Mouse (Mus musculus) NIH3T3 (cell line): ENCODE measurements around the gene Ccl9.
"Not testable (repeated sequence)": the region's sequence is repeated elsewhere in the genome, so short reads cannot be mapped to it uniquely, and the experiment has no call there.

Source experiments
- DNase-seq: peaks from one replicate; pipeline ENCODE4 v3.0.0-alpha.2; 2012; ENCODE audit warnings: low read depth

Ccl9 gene

GRCm38 (mm10) chr11:83580699-83581232 lies 2.3 kb upstream of the Ccl9 start:
- peak; percentile 78 for DNase-seq

- DNase-seq, result no peak
Measured at GRCm38 (mm10) chr11:83578999-83579398, 563 bp upstream of the Ccl9 start.

DNA sequence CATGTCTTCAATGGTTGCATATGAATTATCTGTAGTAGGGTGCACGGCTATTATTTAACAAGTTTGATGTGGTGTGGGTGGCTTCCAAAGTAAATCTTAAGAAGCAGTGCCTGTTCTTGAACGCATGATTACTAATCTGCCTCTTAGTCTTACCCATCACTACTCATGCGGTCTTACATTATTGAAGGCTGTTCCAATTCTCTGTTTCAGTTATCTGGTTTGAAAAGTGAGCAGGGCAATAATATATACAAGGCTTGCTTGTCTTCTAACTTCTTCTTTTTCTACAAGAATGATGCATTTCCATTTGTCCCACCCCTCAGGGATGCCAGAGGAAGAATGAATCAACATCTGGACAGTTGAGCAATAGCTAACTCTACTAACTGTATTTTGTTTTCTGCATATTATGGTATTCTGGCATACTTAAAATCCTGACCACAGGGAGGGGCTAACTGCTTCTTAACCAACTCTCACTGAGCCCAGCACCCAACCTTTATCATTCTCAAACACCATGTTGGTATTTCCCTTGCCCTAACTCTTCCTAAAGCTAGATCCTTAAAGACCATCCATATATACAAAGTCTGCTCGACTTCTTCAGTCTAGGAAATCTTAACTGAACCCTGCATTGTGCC lies 1.4 kb downstream of the Ccl9 start:
- peak; percentile 90 for DNase-seq

DNA sequence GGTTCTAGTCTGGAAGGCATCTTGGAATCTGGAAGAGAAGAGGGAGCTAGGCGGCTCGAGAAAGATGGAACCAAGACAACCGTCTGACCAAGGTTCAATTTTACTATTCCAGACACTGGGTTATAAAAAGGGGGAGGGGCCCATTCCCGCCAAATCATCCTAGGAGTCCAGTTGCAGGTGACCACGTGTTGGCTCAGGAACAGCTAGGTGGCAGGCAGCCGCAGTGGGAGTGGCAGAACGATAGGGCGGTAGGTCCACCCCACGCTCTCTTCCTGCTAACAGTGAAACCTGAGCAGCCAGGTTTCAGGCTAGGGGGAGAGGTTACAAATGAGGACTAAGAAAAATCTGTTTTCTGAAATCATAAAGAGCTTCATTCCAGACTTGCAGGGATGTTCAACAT lies 5.6 kb downstream of the Ccl9 start:
- no peak for DNase-seq

DNA sequence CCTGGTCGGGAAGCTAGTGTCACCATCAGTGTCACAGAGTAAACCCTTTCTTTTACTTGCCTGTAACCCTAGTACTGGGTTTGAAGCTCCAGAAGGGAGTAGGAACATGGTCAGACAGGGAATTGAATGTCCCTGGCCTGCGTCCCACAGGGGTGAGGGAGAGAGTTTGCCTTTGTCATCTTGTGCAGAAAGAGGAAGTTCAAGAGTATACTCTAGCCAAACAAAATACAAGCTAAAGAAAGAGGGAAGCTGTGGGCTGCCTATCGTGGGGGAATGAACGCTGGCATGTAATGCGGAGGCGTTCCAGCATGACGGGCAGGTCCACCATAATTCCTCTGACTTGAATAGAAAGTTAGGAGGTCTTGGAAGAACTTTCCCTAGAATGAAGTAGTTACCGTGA lies 6.2 kb downstream of the Ccl9 start:
- DNase-seq, result no peak

- no peak for DNase-seq
Measured at GRCm38 (mm10) chr11:83570189-83570588, 8.2 kb downstream of the Ccl9 start.

DNA sequence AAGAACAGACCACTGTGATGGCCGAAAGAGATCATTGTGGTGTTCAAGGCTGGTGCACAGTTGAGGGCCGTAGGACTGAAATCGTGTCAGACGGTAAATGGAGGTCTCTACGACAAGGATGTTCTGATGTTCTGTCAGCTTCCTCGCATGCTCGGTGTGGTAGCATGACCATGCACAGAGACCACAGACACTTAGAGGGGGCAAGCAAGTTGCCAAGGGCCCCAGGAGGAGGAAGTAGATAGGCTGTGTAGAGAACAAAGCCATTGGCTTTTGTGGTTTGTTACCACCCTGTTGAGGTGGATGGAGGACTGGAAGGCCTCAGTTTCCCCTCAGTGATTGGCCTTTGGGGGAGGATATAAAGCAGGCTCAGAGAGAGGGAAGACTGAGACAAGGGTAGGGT lies 9.2 kb downstream of the Ccl9 start:
- no peak for DNase-seq

- no peak for DNase-seq
Measured at GRCm38 (mm10) chr11:83568786-83569185, 9.7 kb downstream of the Ccl9 start.

GRCm38 (mm10) chr11:83568061-83568460 lies 10.4 kb downstream of the Ccl9 start:
- no peak for DNase-seq

- DNase-seq, result no peak
Measured at GRCm38 (mm10) chr11:83567311-83567710, 11.1 kb downstream of the Ccl9 start.

- no peak for DNase-seq
Measured at GRCm38 (mm10) chr11:83566617-83567016, 11.8 kb downstream of the Ccl9 start.

DNA sequence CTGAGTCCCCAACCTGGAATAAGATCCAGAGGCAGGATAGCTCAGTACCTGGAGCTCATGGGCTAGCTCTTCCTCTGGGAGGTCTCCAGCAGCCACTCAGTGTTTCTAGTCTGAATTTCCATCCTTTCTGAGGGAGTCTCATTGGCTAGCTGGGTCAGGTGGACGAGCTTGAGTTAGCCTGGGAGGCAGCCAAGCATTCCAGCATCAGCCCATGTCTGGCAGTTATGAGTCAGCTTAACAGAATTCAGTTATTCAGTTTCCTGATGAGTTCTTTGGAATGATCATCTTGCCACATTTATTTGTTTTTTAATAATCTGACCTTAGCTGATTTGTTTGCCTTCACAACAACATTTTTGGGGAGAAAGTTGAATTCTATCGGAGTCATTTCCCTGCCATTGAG lies 14.7 kb downstream of the Ccl9 start:
- DNase-seq, result peak; percentile 97

DNA sequence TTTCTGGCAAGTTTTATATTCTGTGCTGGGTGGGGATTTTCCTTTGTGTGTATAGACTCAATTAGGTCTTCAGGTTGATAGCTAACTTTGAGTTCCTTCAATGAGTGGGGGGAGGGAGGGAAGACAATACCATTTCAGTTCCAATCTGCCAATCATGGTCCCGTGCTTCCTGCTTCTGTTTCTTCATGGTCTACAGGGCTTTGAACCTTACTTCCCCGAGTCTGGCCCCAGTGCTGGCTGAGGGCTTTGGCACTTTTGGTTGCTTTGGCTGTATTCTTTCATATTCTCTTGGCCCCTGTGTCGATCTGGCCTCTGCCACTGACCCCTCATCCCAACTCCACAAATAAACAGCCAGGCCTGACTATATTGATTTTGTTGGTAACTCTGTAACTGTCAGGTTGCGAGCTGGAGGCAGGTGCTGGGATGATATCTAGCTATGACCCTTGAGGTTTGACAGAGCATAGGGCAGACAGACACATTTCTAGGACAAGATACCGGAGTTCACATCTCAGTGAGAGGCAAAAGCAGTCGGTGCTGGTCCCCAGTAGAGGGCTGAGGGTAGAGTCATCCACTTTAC lies 16.0 kb downstream of the Ccl9 start:
- DNase-seq, result no peak

- no peak for DNase-seq
Measured at GRCm38 (mm10) chr11:83560405-83560804, 18.0 kb downstream of the Ccl9 start.

GRCm38 (mm10) chr11:83557074-83557473 lies 21.4 kb downstream of the Ccl9 start:
- no peak for DNase-seq

GRCm38 (mm10) chr11:83556085-83556781 lies 22.2 kb downstream of the Ccl9 start:
- DNase-seq, result peak; percentile 94

GRCm38 (mm10) chr11:83551668-83552067 lies 26.8 kb downstream of the Ccl9 start:
- no peak for DNase-seq

DNA sequence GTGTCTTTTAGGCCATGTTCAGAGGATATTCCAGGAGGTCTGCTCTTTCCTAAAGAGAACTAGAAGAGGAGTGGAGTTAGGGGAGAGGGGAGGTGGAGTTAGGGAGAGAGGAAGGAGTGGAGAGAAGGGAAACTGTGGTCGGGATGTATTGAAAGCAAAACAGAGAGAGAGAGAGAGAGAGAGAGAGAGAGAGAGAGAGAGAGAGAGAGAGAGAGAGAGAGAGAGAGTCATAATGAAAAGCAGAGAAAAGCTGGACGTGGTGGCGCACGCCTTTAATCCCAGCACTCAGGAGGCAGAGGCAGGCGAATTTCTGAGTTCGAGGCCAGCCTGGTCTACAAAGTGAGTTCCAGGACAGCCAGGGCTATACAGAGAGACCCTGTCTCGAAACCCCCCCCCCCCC lies 27.4 kb downstream of the Ccl9 start:
- DNase-seq, result not testable (repeated sequence)

- no peak for DNase-seq
Measured at GRCm38 (mm10) chr11:83550186-83550632, 28.2 kb downstream of the Ccl9 start.

DNA sequence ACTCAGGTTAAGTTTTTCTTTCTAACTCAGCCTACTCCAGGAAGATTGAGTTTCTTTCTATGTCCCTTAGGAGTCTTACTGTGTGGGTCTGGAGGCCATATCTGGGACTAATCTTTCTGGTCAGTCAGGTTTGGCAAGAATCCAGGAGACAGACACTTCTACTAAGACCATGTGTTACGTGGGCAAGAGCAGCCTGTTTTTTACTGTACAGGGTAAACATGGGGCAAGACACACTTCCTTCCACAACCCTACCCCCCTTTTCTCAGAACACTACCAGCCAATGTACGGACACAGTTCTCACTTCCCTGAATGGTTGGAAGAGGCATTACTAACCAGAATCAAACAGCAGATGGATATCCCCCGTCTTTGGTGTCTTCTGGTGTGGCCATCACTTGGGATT lies 34.2 kb downstream of the Ccl9 start:
- DNase-seq, result peak; percentile 61

- DNase-seq, result no peak
Measured at GRCm38 (mm10) chr11:83541415-83541814, 37.0 kb downstream of the Ccl9 start.

GRCm38 (mm10) chr11:83540931-83541330 lies 37.5 kb downstream of the Ccl9 start:
- peak; percentile 36 for DNase-seq

DNA sequence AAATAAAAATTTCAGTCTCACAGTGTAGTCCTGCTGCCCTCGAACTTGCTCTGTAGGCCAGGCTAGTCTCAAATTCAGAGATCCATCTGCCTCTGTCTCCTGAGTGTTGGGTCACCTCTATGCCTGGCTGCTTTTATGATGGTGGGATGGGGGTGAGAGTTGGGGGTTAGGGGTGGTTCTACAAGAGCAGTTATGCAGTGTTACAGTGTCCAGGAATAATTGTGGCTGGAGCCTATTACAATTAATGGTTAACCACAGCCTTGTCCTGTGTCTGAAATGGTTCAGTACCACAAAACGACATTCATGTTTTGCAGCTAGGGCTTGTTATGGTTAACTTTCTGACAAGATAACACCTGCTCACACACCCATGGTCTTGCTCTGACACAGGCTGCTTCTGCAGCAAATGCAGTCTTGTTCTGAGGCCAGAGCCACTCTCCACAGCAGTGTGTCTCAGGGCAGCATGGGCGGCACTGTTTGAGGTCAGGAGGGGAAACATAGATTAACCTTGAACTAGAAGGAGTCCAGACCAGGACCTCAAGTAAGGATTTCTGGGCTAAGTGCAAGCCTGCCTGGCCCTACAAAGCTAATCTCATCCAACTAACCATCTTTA lies 39.6 kb downstream of the Ccl9 start:
- DNase-seq, result no peak
